Mouse (Mus musculus) midbrain, embryonic 13.5 days (tissue): ENCODE data around the gene Magi2. TPM values are rescaled to one million over a fixed set of nuclear protein-coding genes. Genes with fewer than 3 reads are reported as not detected.
A peak's percentile ranks its signal among the peaks of the same experiment; 100 is the strongest.
"Not testable (repeated sequence)": the region's sequence is repeated elsewhere in the genome, so short reads cannot be mapped to it uniquely, and the experiment has no call there.

Experiments
- ATAC-seq: fragments of 200-750 bp; cut with Nextera tagmentation; 2 replicates; pipeline ENCODE4 v1.8.0; 2017; ENCODE audit warnings: mild to moderate bottlenecking, moderate TSS enrichment, moderate library complexity
- H3K27ac ChIP-seq: fragments of 300-500 bp; sonication (generic); 2 replicates; pipeline ENCODE4 v1.5.1; 2015; ENCODE audit warnings: inconsistent platforms, mild to moderate bottlenecking, moderate library complexity
- H3K27me3 ChIP-seq: fragments of 300-500 bp; sonication (generic); 2 replicates; pipeline ENCODE4 v1.6.1; 2015; ENCODE audit warnings: mild to moderate bottlenecking, inconsistent platforms
- H3K36me3 ChIP-seq: fragments of 300-500 bp; sonication (generic); 2 replicates; pipeline ENCODE4 v1.6.1; 2015; ENCODE audit warnings: mild to moderate bottlenecking, inconsistent platforms
- H3K4me1 ChIP-seq: fragments of 300-500 bp; sonication (generic); replicated peaks from 2 replicates; pipeline ENCODE4 v1.6.1; 2015; ENCODE audit warnings: inconsistent platforms
- H3K4me2 ChIP-seq: fragments of 300-500 bp; sonication (generic); replicated peaks from 2 replicates; pipeline ENCODE4 v1.6.1; 2015; ENCODE audit warnings: moderate library complexity, mild to moderate bottlenecking, inconsistent platforms
- H3K4me3 ChIP-seq: fragments of 300-500 bp; sonication (generic); replicated peaks from 2 replicates; pipeline ENCODE4 v1.5.1; 2015; ENCODE audit warnings: mild to moderate bottlenecking, inconsistent platforms
- H3K9ac ChIP-seq: fragments of 300-500 bp; sonication (generic); replicated peaks from 2 replicates; pipeline ENCODE4 v1.6.1; 2015; ENCODE audit warnings: mild to moderate bottlenecking, inconsistent platforms
- H3K9me3 ChIP-seq: fragments of 300-500 bp; sonication (generic); 2 replicates; pipeline ENCODE4 v1.6.1; 2016; ENCODE audit warnings: mild to moderate bottlenecking, inconsistent platforms
- WGBS: fragments of 180-500 bp; shearing (Covaris S2); methylation state at CpG from one replicate; pipeline ENCODE4 v1.1.7; 2015; 5-methylcytosine and 5-hydroxymethylcytosine counted together
- polyA plus RNA-seq: library from polyadenylated mRNA; unstranded; fragments of >200 nt; fragmentation: Nextera tagmentation; extraction: Ambion mirVana; gene quantifications from 2 replicates; pipeline ENCODE4 v1.2.1, GENCODE M21; 2015

The Magi2 gene
- polyA plus RNA-seq, 1 experiment from 2014 or later = 28.0 TPM

DNA sequence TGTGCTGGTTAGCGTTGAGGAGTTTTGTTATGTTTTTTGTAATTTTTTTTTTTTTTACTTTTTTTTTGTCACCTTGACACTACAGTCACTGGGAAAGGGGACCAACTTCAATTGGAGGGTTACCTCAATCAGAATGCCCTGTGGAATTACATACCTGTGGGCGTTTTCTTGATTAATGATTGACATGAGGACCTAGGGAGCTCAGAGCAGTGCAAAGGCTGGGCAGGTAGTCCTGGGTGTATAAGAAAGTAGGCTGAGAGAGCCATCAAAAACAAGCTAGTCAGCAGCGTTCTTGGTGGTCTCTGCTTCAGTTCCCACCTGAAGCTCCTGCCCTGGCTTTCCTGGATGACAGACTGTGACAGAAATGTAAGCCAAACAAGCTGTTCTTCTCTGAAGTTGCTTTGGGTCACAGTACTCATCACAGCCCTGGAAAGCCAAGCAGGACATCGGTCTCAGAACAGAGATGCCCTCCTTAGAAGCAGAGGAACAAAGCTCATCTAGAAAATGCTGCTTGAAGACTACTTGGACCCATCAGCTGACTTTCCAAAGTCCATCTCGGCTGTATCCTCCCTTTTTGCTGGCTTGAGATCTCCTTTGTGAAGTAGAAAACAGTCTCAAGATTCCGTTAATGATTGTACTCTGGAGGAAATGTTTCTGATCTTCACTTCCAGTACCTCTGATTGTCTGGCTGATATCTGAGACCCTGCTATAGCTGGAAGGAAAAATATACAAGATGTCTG is 999.8 kb downstream of the Magi2 start:
- Histone ChIP-seq H3K9ac (no peak overlapping the region), H3K9me3 (no peaks in the 10 kb centered on the region), H3K4me1 (peaks cover 38% of the 10 kb centered on the region), H3K27me3 (no peaks in the 10 kb centered on the region), H3K4me3 (no peak overlapping the region), H3K27ac (no peak overlapping the region), H3K36me3 (no peaks in the 10 kb centered on the region), H3K4me2 (no peak overlapping the region)
- 94% methylated on average over 6 of the region's 6 CpGs for WGBS
- no peak for ATAC-seq

DNA sequence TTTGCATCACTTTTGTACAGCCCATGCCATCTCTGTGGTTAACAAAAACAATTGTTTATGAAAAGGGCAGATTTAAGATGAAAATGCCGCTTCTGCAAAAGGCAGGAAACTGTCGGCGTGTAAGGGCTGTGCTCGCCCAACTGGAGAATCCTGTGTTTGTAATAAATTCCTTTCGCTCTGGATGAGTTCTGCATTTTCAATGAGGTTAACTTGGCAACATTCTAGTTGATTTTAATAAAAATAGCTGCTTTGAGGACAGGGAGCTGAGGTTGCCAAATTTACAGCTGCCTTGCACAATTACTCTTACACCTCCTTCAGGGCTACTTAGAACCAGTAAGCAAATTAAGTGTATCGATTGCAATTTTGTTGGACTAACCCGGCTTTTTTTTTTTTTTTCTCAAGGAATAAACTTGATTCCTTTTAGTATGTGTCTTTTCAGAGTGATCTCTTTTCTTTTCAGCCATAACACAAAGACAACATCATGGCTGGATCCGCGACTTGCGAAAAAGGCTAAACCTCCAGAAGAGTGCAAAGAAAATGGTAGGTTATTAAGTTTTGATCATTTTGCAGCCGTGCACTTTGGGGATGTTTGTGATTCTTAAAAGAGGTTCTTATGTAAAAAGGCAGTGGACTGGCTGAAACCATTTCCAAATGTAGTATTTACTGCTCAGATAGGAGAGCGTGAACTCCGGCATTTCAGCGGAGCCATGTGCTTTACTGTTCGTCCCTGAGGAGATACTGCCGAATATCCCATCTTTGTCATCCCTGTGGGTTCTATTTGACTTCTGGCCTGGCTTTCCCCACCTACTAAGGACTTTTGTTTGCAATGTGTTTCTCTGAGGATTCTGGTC is 1001.3 kb downstream of the Magi2 start:
- Histone ChIP-seq H3K4me1 (peaks cover 32% of the 10 kb centered on the region), H3K4me3 (peak overlapping the region; percentile 30), H3K9ac (peak overlapping the region; percentile 23; the same call in 1 of the 2 replicates), H3K27me3 (no peaks in the 10 kb centered on the region), H3K9me3 (no peaks in the 10 kb centered on the region), H3K36me3 (no peaks in the 10 kb centered on the region), H3K27ac (peak overlapping the region; percentile 46), H3K4me2 (peak overlapping the region; percentile 48)
- WGBS = 25% methylated on average over 16 of the region's 16 CpGs
- peak; percentile 63 for ATAC-seq

GRCm38 (mm10) chr5:20231908-20232307 is 1005.1 kb downstream of the Magi2 start:
- Histone ChIP-seq H3K4me2 (no peak overlapping the region), H3K36me3 (no peaks in the 10 kb centered on the region), H3K27ac (no peak overlapping the region), H3K9me3 (no peaks in the 10 kb centered on the region), H3K4me3 (no peak overlapping the region), H3K4me1 (peaks cover 17% of the 10 kb centered on the region), H3K9ac (no peak overlapping the region), H3K27me3 (no peaks in the 10 kb centered on the region)
- no peak for ATAC-seq
- WGBS = 76% methylated on average over 3 of the region's 3 CpGs

DNA sequence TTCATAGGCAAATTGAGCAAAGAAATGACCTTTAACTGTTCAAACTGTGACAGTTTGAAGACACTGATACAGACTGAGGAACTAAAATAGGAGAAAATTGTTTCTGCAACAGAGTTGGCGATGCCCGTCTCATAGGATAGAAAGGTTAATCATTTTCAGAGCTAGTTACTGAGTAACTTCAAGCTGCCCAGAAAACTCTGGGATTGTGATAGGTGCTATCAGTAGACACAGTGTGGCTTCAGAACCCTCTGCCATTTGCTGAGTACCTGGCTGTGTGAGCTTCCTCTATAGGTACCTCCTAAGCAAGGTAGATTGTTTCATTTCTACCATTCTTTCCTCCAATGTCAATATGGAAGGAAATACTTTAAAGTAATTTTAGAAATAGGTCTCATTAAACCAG is 1014.7 kb downstream of the Magi2 start:
- no peak for ATAC-seq
- WGBS = 88% methylated on average over 2 of the region's 2 CpGs
- no peaks in the 10 kb centered on the region for H3K4me1 ChIP-seq
- H3K4me2 ChIP-seq = no peak overlapping the region
- H3K9ac ChIP-seq = no peak overlapping the region
- H3K36me3 ChIP-seq = no peaks in the 10 kb centered on the region
- H3K4me3 ChIP-seq = no peak overlapping the region
- no peaks in the 10 kb centered on the region for H3K27me3 ChIP-seq
- H3K9me3 ChIP-seq = no peaks in the 10 kb centered on the region
- H3K27ac ChIP-seq = no peak overlapping the region

- ATAC-seq = peak; percentile 58; the same call in 1 of the 2 replicates
- H3K27me3 ChIP-seq = no peaks in the 10 kb centered on the region
- H3K9me3 ChIP-seq = no peaks in the 10 kb centered on the region
- H3K4me3 ChIP-seq = no peak overlapping the region
- H3K4me1 ChIP-seq = no peaks in the 10 kb centered on the region
- H3K9ac ChIP-seq = no peak overlapping the region
- no peak overlapping the region for H3K27ac ChIP-seq
- no peaks in the 10 kb centered on the region for H3K36me3 ChIP-seq
- H3K4me2 ChIP-seq = no peak overlapping the region
Measured at GRCm38 (mm10) chr5:20242496-20242895, 1015.7 kb downstream of the Magi2 start.

- ATAC-seq = peak; percentile 69; the same call in 1 of the 2 replicates
- Histone ChIP-seq H3K36me3 (no peaks in the 10 kb centered on the region), H3K9ac (no peak overlapping the region), H3K4me2 (no peak overlapping the region), H3K4me3 (no peak overlapping the region), H3K4me1 (no peaks in the 10 kb centered on the region), H3K9me3 (no peaks in the 10 kb centered on the region), H3K27ac (no peak overlapping the region), H3K27me3 (no peaks in the 10 kb centered on the region)
- 80% methylated on average over 6 of the region's 6 CpGs for WGBS
Measured at GRCm38 (mm10) chr5:20249382-20249781, 1022.5 kb downstream of the Magi2 start.

DNA sequence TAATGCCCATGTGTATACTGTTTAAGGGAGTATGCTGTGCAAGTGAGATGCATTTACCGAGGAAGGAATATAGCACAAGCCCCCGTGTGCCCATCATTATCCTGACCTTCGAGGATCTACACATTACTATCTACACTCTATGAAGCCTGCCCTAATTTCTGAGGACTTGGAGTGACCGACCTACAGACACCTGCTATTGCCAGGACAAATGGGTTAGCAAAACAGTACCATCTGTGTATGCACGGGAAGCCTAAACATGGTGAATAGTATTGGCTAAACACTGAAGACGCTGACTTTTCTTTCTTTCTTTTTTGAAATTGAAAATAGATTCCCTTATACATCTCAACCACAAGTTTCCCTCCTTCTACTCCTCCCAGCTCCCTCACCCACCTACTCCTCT is 1024.7 kb downstream of the Magi2 start:
- Histone ChIP-seq H3K4me1 (no peaks in the 10 kb centered on the region), H3K36me3 (no peaks in the 10 kb centered on the region), H3K27ac (no peak overlapping the region), H3K4me2 (no peak overlapping the region), H3K9ac (no peak overlapping the region), H3K9me3 (no peaks in the 10 kb centered on the region), H3K27me3 (no peaks in the 10 kb centered on the region), H3K4me3 (no peak overlapping the region)
- no peak for ATAC-seq
- 91% methylated on average over 6 of the region's 6 CpGs for WGBS

- H3K9ac ChIP-seq = no peak overlapping the region
- H3K4me2 ChIP-seq = no peak overlapping the region
- H3K9me3 ChIP-seq = no peaks in the 10 kb centered on the region
- no peaks in the 10 kb centered on the region for H3K27me3 ChIP-seq
- no peak overlapping the region for H3K4me3 ChIP-seq
- no peaks in the 10 kb centered on the region for H3K36me3 ChIP-seq
- ATAC-seq = no peak
- peaks cover 8% of the 10 kb centered on the region; the same call in 1 of the 2 replicates for H3K4me1 ChIP-seq
- WGBS = 79% methylated on average over 3 of the region's 3 CpGs
- no peak overlapping the region for H3K27ac ChIP-seq
Measured at GRCm38 (mm10) chr5:20256150-20256868, 1029.5 kb downstream of the Magi2 start.

DNA sequence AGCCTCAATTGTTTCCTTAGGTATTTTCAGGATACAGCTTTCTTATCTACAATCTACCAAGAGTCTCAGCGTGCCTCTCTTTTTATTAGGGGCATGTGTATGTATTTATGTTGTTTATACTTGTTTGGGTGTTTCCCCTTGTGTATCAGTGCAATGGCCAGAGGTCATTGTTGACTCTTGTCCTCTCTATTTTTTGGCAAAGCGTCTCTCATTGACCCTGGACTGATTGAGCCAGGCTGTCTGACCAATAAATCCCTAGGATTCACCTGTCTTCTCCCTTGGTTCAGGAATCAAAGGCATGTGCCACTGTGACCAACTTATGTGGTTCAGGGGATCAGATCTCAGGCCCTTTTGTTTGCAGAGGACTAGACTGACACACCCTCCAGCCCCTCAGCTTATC is 1030.1 kb downstream of the Magi2 start:
- H3K9ac ChIP-seq = no peak overlapping the region
- no peak overlapping the region for H3K27ac ChIP-seq
- no peaks in the 10 kb centered on the region for H3K9me3 ChIP-seq
- peaks cover 8% of the 10 kb centered on the region; the same call in 1 of the 2 replicates for H3K4me1 ChIP-seq
- H3K4me3 ChIP-seq = no peak overlapping the region
- H3K27me3 ChIP-seq = no peaks in the 10 kb centered on the region
- H3K4me2 ChIP-seq = no peak overlapping the region
- H3K36me3 ChIP-seq = no peaks in the 10 kb centered on the region
- WGBS = 42% methylated on average over 2 of the region's 2 CpGs
- ATAC-seq = no peak

DNA sequence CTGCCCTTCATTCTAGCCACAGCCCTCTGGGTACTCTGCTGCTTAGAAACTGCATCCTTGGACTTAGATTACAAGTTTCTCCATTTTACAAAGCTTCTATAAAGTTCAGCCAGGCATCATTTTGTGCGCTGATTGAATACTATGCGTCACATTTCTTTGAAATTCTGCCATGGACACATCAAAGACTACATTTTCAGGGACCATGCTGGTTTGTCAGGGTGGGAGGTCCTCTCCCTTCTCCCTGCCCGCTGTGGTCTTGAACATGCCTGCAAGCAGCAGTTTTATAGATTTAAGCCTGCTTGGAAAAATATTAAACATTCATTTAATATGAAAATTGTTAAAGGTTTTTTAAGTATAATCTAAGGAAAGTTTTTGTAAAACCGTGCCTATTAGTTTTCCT is 1030.6 kb downstream of the Magi2 start:
- Histone ChIP-seq H3K9me3 (no peaks in the 10 kb centered on the region), H3K27ac (no peak overlapping the region), H3K4me3 (no peak overlapping the region), H3K36me3 (no peaks in the 10 kb centered on the region), H3K4me2 (no peak overlapping the region), H3K27me3 (no peaks in the 10 kb centered on the region), H3K9ac (no peak overlapping the region), H3K4me1 (peaks cover 8% of the 10 kb centered on the region; the same call in 1 of the 2 replicates)
- ATAC-seq = no peak
- 63% methylated on average over 4 of the region's 4 CpGs for WGBS

- Histone ChIP-seq H3K4me2 (no peak overlapping the region), H3K9ac (no peak overlapping the region), H3K4me3 (no peak overlapping the region), H3K27me3 (no peaks in the 10 kb centered on the region), H3K4me1 (peaks cover 8% of the 10 kb centered on the region; the same call in 1 of the 2 replicates), H3K36me3 (no peaks in the 10 kb centered on the region), H3K27ac (no peak overlapping the region), H3K9me3 (no peaks in the 10 kb centered on the region)
- 80% methylated on average over 3 of the region's 3 CpGs for WGBS
- no peak for ATAC-seq
Measured at GRCm38 (mm10) chr5:20259719-20260118, 1032.9 kb downstream of the Magi2 start.

DNA sequence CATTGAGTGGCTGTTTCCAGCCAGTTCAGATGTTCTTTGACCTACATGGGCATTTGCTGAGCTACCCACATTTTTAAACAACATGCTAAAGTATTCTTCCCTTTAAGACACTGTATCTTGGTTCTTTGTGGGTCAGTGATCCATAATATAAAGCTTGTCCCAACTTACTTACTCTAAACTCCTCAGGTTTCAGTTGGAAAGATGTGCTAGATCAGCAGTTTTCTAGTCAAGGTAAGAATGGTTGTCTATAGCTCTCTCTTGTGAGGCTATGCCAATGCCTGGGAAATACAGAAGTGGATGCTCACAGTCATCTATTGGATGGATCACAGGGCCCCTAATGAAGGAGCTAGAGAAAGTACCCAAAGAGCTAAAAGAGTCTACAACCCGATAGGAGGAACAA is 1045.8 kb downstream of the Magi2 start:
- not testable (repeated sequence) for H3K4me3 ChIP-seq, ATAC-seq, H3K4me1 ChIP-seq, H3K4me2 ChIP-seq, H3K9ac ChIP-seq, H3K9me3 ChIP-seq, H3K36me3 ChIP-seq, H3K27me3 ChIP-seq, H3K27ac ChIP-seq
- 92% methylated on average over 1 of the region's 1 CpGs for WGBS
